Mouse (Mus musculus) midbrain, postnatal 0 days (tissue): ENCODE data around the gene Alpk1. TPM values are rescaled to one million over a fixed set of nuclear protein-coding genes. Genes with fewer than 3 reads are reported as not detected.

Source experiments
- ATAC-seq: fragments of 200-750 bp; cut with Nextera tagmentation; 2 replicates; pipeline ENCODE4 v1.8.0; 2017; ENCODE audit warnings: moderate number of reproducible peaks, mild to moderate bottlenecking, moderate TSS enrichment, moderate library complexity; ENCODE audit not compliant: low FRiP score
- DNase-seq: peaks from one replicate; pipeline ENCODE4 v3.0.0-alpha.2; 2015; ENCODE audit warnings: low spot score
- H3K27ac ChIP-seq: fragments of 300-500 bp; sonication (generic); 2 replicates; pipeline ENCODE4 v1.5.1; 2014; ENCODE audit warnings: low read depth, mild to moderate bottlenecking, low read length, mixed read lengths
- H3K27me3 ChIP-seq: fragments of 300-500 bp; sonication (generic); 2 replicates; pipeline ENCODE4 v1.6.1; 2014; ENCODE audit warnings: low read length, control low read depth, mixed read lengths; ENCODE audit not compliant: insufficient read depth
- H3K36me3 ChIP-seq: fragments of 300-500 bp; sonication (generic); 2 replicates; pipeline ENCODE4 v1.6.1; 2014; ENCODE audit warnings: low read length, control low read depth, mixed read lengths; ENCODE audit not compliant: insufficient read depth
- H3K4me1 ChIP-seq: fragments of 300-500 bp; sonication (generic); 2 replicates; pipeline ENCODE4 v1.6.1; 2014; ENCODE audit warnings: mild to moderate bottlenecking, control low read depth, antibody characterized with exemption, low read length, mixed read lengths; ENCODE audit not compliant: insufficient read depth
- H3K4me2 ChIP-seq: fragments of 300-500 bp; sonication (generic); 2 replicates; pipeline ENCODE4 v1.6.1; 2014; ENCODE audit warnings: low read depth, mild to moderate bottlenecking, low read length, mixed read lengths; ENCODE audit not compliant: poor library complexity, severe bottlenecking
- H3K4me3 ChIP-seq: fragments of 300-500 bp; sonication (generic); 2 replicates; pipeline ENCODE4 v1.5.1; 2014; ENCODE audit warnings: low read depth, mild to moderate bottlenecking, low read length, moderate library complexity
- H3K9ac ChIP-seq: fragments of 300-500 bp; sonication (generic); replicated peaks from 2 replicates; pipeline ENCODE4 v1.6.1; 2014; ENCODE audit warnings: mild to moderate bottlenecking, low read length, moderate library complexity, mixed read lengths; ENCODE audit not compliant: poor library complexity, severe bottlenecking
- H3K9me3 ChIP-seq: fragments of 300-500 bp; sonication (generic); 2 replicates; pipeline ENCODE4 v1.6.1; 2016; ENCODE audit warnings: low read length, control low read depth
- CTCF ChIP-seq: IDR thresholded peaks from 2 replicates; pipeline ENCODE4 v1.5.1; 2016; ENCODE audit warnings: antibody characterized with exemption, mild to moderate bottlenecking
- WGBS: fragments of 180-500 bp; shearing (Covaris S2); extraction: QIAGEN DNeasy Blood & Tissue Kit; methylation state at CpG from one replicate; pipeline ENCODE4 v1.1.7; 2014; 5-methylcytosine and 5-hydroxymethylcytosine counted together
- polyA plus RNA-seq: library from polyadenylated mRNA; unstranded; fragments of >200 nt; fragmentation: Nextera tagmentation; extraction: Ambion mirVana; gene quantifications from 2 replicates; pipeline ENCODE4 v1.2.1, GENCODE M21; 2015
- total RNA-seq: library from RNA; depleted of rRNA; stranded (reverse); fragments of >200 nt; gene quantifications from 2 replicates; pipeline ENCODE4 v1.2.3, GENCODE M21; 2014

Alpk1 gene
- total and polyA plus RNA-seq, 2 experiments from 2014 or later: 0.25 to 0.60 TPM

DNA sequence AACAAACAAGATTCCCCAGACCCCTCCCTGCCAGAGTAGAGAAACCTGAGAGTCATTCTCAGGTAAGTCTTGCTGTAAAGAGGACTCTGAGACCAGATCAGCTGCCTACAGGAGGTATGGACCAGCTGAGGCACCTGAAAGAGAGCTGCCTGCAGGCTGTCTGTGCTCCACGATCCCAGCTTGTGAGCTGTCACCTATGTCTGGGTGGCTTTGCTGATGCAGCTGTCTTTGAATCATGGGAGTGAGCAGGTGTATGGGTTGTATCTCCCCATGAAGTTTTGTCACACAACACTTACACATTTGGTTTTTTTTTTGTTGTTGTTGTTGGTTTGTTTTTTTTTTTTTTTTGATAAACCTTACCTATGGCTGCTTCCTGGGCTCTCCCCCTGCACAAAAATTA lies 40.1 kb upstream of the Alpk1 start:
- H3K4me2 ChIP-seq: no peak overlapping the region
- H3K27ac ChIP-seq: no peak overlapping the region
- no peak overlapping the region for H3K4me3 ChIP-seq
- ATAC-seq: no peak
- H3K36me3 ChIP-seq: peaks cover 29% of the 10 kb centered on the region
- H3K9me3 ChIP-seq: no peaks in the 10 kb centered on the region
- no peaks in the 10 kb centered on the region for H3K4me1 ChIP-seq
- no peak overlapping the region for H3K9ac ChIP-seq
- TF ChIP-seq CTCF: no peak
- no peaks in the 10 kb centered on the region for H3K27me3 ChIP-seq
- 93% methylated on average over 1 of the region's 1 CpGs for WGBS
- DNase-seq: no peak

DNA sequence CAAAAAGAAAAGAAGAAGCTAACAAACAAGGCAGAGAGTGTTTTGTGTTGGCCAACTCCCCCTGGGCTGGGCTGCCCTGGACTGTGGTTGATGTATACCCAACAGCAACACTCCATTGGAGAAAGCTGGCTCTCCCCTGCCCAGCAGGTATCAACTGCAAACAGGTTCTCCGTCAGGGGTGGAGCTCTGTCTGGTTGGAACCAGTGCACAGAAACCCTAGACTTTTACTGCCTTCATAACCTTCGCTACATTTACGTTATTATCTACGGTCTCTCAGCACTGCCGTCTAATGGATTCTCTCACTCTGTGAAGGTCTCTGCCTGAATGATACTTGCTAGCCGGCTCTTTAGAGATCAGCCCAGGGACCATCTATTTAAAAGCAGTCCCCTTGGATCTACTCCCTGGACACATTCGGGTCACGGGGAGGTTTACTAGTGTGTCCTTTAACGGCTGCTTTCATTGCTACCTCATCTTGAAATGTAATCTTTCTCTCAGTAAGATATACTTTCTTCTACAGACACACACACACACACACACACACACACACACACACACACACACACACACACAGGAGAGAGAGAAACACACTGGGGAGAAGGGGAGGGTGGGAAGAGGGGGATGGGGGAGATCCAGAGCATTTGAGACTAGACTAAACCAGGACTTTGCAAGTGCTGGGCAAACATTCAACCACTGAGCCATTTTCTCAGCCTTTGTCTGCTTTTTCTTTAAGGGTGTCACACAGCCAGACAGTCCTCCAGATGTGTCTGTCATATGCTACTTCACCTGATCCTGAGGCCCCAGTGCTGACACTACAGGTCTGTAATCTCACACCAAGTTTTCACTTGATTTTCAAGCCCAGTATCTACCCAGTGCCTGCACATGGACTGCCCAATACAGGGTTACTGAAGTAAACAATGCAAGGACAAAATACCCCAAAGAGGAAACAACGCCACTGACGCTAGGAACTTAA lies 38.7 kb upstream of the Alpk1 start:
- Histone ChIP-seq H3K9ac (no peak overlapping the region), H3K4me1 (no peaks in the 10 kb centered on the region), H3K4me2 (no peak overlapping the region), H3K27me3 (no peaks in the 10 kb centered on the region), H3K36me3 (peaks cover 29% of the 10 kb centered on the region), H3K9me3 (no peaks in the 10 kb centered on the region), H3K27ac (no peak overlapping the region), H3K4me3 (no peak overlapping the region)
- ATAC-seq (no peak), DNase-seq (no peak)
- no peak for TF ChIP-seq CTCF
- 86% methylated on average over 11 of the region's 11 CpGs for WGBS

DNA sequence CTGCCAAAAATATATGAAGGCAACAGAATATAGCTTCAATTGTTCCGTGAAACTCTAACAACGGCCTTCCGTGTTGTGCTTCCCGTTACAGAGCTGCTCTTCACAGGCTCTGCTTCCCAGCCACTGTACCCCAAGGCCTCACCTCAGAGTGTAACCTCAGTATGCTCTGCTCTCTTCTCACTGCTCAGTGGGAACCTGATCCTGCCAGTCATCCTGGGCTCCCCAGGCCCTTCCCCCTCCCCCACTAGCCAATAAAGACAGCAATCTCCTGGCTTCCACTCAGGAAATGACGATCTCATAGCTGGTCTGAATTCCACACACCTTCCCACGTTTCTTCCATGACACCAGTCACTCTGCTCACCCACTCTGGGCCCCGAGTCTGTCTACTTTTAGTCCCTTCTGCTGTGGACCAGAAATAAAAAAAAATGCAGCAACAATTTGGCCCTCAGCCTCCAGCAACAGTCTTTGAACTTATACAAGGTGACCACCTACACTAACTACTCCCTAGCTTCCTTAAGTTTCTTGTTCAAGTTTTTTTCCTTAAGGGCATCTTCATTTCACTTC lies 36.9 kb upstream of the Alpk1 start:
- H3K36me3 ChIP-seq: peaks cover 33% of the 10 kb centered on the region
- 84% methylated on average over 7 of the region's 7 CpGs for WGBS

DNA sequence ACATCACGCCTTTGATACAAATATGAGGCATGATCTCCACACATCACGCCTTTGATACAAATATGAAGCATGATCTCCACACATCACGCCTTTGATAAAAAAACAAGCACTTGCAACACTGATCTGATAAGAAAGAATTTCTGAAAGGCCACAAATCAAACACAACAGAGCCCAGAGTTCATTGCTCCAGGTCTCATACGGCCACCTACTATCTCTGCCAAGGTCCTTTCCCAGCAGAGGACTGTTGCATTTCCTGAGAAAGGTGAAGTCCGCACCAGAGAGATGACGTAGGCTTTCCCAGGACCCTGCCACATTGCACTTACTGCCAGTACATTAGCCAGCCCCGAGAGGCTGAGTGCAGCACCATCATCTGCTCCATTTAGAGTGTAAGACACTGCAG lies 28.8 kb upstream of the Alpk1 start:
- Histone ChIP-seq H3K27ac (no peak overlapping the region), H3K36me3 (peaks cover 39% of the 10 kb centered on the region), H3K4me1 (no peaks in the 10 kb centered on the region), H3K9ac (no peak overlapping the region), H3K27me3 (no peaks in the 10 kb centered on the region), H3K4me3 (no peak overlapping the region), H3K4me2 (no peak overlapping the region), H3K9me3 (no peaks in the 10 kb centered on the region)
- ATAC-seq (no peak), DNase-seq (no peak)
- no peak for TF ChIP-seq CTCF
- 92% methylated on average over 7 of the region's 7 CpGs for WGBS

More for the DNA sequence above, 36.9 kb upstream of the Alpk1 start:
- Histone ChIP-seq H3K4me2 (no peak overlapping the region), H3K9ac (no peak overlapping the region), H3K4me3 (no peak overlapping the region), H3K27ac (no peak overlapping the region), H3K27me3 (no peaks in the 10 kb centered on the region), H3K4me1 (no peaks in the 10 kb centered on the region), H3K9me3 (no peaks in the 10 kb centered on the region)
- DNase-seq: no peak
- TF ChIP-seq CTCF: no peak
- no peak for ATAC-seq

GRCm38 (mm10) chr3:127807846-127808245 lies 27.5 kb upstream of the Alpk1 start:
- Histone ChIP-seq H3K36me3 (peaks cover 33% of the 10 kb centered on the region), H3K4me2 (no peak overlapping the region), H3K9me3 (no peaks in the 10 kb centered on the region), H3K4me3 (no peak overlapping the region), H3K27ac (no peak overlapping the region), H3K4me1 (no peaks in the 10 kb centered on the region), H3K9ac (no peak overlapping the region), H3K27me3 (no peaks in the 10 kb centered on the region)
- DNase-seq (no peak), ATAC-seq (no peak)
- no peak for TF ChIP-seq CTCF
- WGBS: 50% methylated on average over 5 of the region's 5 CpGs

DNA sequence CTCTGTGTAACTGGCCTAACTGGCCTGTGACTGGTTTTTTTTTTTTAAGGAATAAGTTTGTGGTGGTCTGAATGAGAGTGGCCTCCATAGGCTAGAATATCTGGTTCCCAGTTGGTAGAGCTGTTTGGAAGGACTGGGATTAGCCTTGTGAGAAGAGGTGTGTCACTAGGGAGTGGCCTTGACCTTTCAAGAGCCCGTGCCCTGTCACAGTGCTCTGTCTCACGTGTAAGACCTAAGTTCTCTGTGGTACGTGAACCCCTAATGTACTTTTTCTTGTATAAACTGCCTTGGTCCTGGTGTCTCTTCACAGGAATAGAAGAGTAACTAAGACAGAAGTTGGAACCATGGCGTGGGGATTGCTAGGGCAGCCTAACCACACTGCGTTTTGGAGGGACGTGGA lies 25.7 kb upstream of the Alpk1 start:
- Histone ChIP-seq H3K36me3 (peaks cover 29% of the 10 kb centered on the region), H3K4me1 (no peaks in the 10 kb centered on the region), H3K9me3 (no peaks in the 10 kb centered on the region), H3K4me3 (no peak overlapping the region), H3K27ac (no peak overlapping the region), H3K4me2 (no peak overlapping the region), H3K27me3 (no peaks in the 10 kb centered on the region), H3K9ac (no peak overlapping the region)
- DNase-seq (no peak), ATAC-seq (no peak)
- TF ChIP-seq CTCF: no peak
- WGBS: 95% methylated on average over 6 of the region's 6 CpGs
